Mouse (Mus musculus): ENCODE data around the gene Gzmd. TPM values are rescaled to one million over a fixed set of nuclear protein-coding genes. Genes with fewer than 3 reads are reported as not detected.

Gzmd gene
- not detected in 2 replicates for polyA plus RNA-seq (2021; fragmentation: Nextera tagmentation)
- long read RNA-seq, experiment 1: 0 reads
- long read RNA-seq, experiment 2: 0 reads

GRCm38 (mm10) chr14:56132508-56132907, at the start of gene Gzmd:
TSS of gene Gzmd (minus strand) at chr14:56132608.

GRCm38 (mm10) chr14:56174499-56174898, 42.1 kb upstream of the Gzmd start, which contains the start of gene Gzmn:
TSS of gene Gzmn (minus strand) at chr14:56174599.

GRCm38 (mm10) chr14:56159479-56159878, 27.1 kb upstream of the Gzmd start, which contains the start of gene Gzmg:
TSS of gene Gzmg (minus strand) at chr14:56159579.

GRCm38 (mm10) chr14:56120525-56120924, 11.9 kb downstream of the Gzmd start, which contains the start of gene Gzme:
TSS of gene Gzme (minus strand) at chr14:56120625.

GRCm38 (mm10) chr14:56102386-56102785, 30.0 kb downstream of the Gzmd start, which contains the start of gene Ctsg:
TSS of gene Ctsg (minus strand) at chr14:56102574.

GRCm38 (mm10) chr14:56085167-56085566, 47.2 kb downstream of the Gzmd start, which contains the start of gene Mcpt8:
TSS of gene Mcpt8 (minus strand) at chr14:56085273.

Small RNA genes lying within 50 kb of the gene (microRNA-seq; reads per million reads assigned to microRNA genes)
- gene Mir6949: not detected

Other genes starting within 250 kb of the Gzmd start
- 0.06 and 0.09 TPM in 2 replicates for gene Cbln3, start 248.2 kb downstream of the Gzmd start, polyA plus RNA-seq (2021; fragmentation: Nextera tagmentation)
- gene Khnyn, start 247.7 kb downstream of the Gzmd start, polyA plus RNA-seq (2021; fragmentation: Nextera tagmentation): 2.3 and 2.4 TPM in 2 replicates
- gene Sdr39u1, start 232.3 kb downstream of the Gzmd start, polyA plus RNA-seq (2021; fragmentation: Nextera tagmentation): 160 TPM in 2 replicates
- 0.30 TPM in 1 of 2 replicates, not detected in the other for gene Cma1, start 187.9 kb downstream of the Gzmd start, polyA plus RNA-seq (2021; fragmentation: Nextera tagmentation)
- gene Cma2, start 181.6 kb downstream of the Gzmd start, polyA plus RNA-seq (2021; fragmentation: Nextera tagmentation): not detected in 2 replicates
- gene Mcpt1, start 114.6 kb downstream of the Gzmd start, polyA plus RNA-seq (2021; fragmentation: Nextera tagmentation): not detected in 2 replicates
- not detected in 2 replicates for gene Mcpt9, start 102.1 kb downstream of the Gzmd start, polyA plus RNA-seq (2021; fragmentation: Nextera tagmentation)
- gene Mcpt2, start 90.6 kb downstream of the Gzmd start, polyA plus RNA-seq (2021; fragmentation: Nextera tagmentation): not detected in 2 replicates
- not detected in 2 replicates for gene Mcpt4, start 70.3 kb downstream of the Gzmd start, polyA plus RNA-seq (2021; fragmentation: Nextera tagmentation)
- gene Mcpt8, start 47.3 kb downstream of the Gzmd start, polyA plus RNA-seq (2021; fragmentation: Nextera tagmentation): not detected in 2 replicates
- not detected in 2 replicates for gene Ctsg, start 30.0 kb downstream of the Gzmd start, polyA plus RNA-seq (2021; fragmentation: Nextera tagmentation)
- not detected in 2 replicates for gene Gzme, start 12.0 kb downstream of the Gzmd start, polyA plus RNA-seq (2021; fragmentation: Nextera tagmentation)
- not detected in 2 replicates for gene Gzmg, start 27.0 kb upstream of the Gzmd start, polyA plus RNA-seq (2021; fragmentation: Nextera tagmentation)
- not detected in 2 replicates for gene Gzmn, start 42.0 kb upstream of the Gzmd start, polyA plus RNA-seq (2021; fragmentation: Nextera tagmentation)
- gene Gzmf, start 78.8 kb upstream of the Gzmd start, polyA plus RNA-seq (2021; fragmentation: Nextera tagmentation): not detected in 2 replicates
- not detected in 2 replicates for gene Gzmc, start 102.0 kb upstream of the Gzmd start, polyA plus RNA-seq (2021; fragmentation: Nextera tagmentation)
- gene Gzmb, start 129.7 kb upstream of the Gzmd start, polyA plus RNA-seq (2021; fragmentation: Nextera tagmentation): not detected in 2 replicates
- gene Atp12a, start 232.5 kb upstream of the Gzmd start, polyA plus RNA-seq (2021; fragmentation: Nextera tagmentation): not detected in 2 replicates

Data from layer of hippocampus, adult 6 months (tissue).